Comparison of ENCODE assay signal across 8 mouse cellular contexts in genomic region chrX:35888087-35888895, GRCm38 (mm10). TPM values are rescaled to one million over a fixed set of nuclear protein-coding genes. Genes with fewer than 3 reads are reported as not detected.
DNase-seq lines count a peak whose midpoint lies in the region; ATAC-seq and TF ChIP-seq lines count a peak whose summit lies in the region.

Gene Dock11 (plus strand): TSS chrX:35888832.

- H3K4me1 ChIP-seq in embryonic facial prominence, embryonic 13.5 days, result no peaks in the 10 kb centered on the region
- H3K4me1 ChIP-seq in heart, adult 2 months (ENCODE audit: control insufficient read depth, insufficient read depth, low read length), result no peaks in the 10 kb centered on the region
- H3K4me1 ChIP-seq in kidney, adult 2 months (ENCODE audit: control insufficient read depth, insufficient read depth, low read length), result no peaks in the 10 kb centered on the region
- H3K4me1 ChIP-seq in limb, embryonic 14.5 days (ENCODE audit: control insufficient read depth, insufficient read depth, low read length), result no peaks in the 10 kb centered on the region
- no peaks in the 10 kb centered on the region for H3K4me1 ChIP-seq in midbrain, embryonic 15.5 days

- no peak for TF ChIP-seq CTCF in heart, adult 2 months (IDR thresholded peaks at IDR 0.05)
- TF ChIP-seq CTCF in kidney, adult 2 months (conservative IDR thresholded peaks at IDR 0.05; ENCODE audit: insufficient read depth, insufficient read length, low read depth, low read length), result no peak

- peak; percentile 71 for DNase-seq in 3T3-L1 (ENCODE audit: low read depth, low spot score)
- peak; percentile 68 for DNase-seq in adrenal gland, postnatal 10 days
- DNase-seq in heart, adult 2 months, result peak; percentile 78 to 80
- DNase-seq in kidney, adult 2 months, result peak; percentile 34
- DNase-seq in limb, embryonic 14.5 days (ENCODE audit: low spot score), result peak; percentile 34
- DNase-seq in spleen, adult 18-20 months, result peak; percentile 67 to 81

- peak; percentile 21; the same call in 1 of the 2 replicates for TF ChIP-seq POLR2A in heart, adult 2 months (IDR thresholded peaks at IDR 0.05; ENCODE audit: insufficient read depth, low read depth, low read length)
- no peak for TF ChIP-seq POLR2A in kidney, adult 2 months (IDR thresholded peaks at IDR 0.05; ENCODE audit: low read depth, low read length)
- no peak for TF ChIP-seq POLR2A in limb, embryonic 14.5 days (IDR thresholded peaks at IDR 0.05; ENCODE audit: borderline replicate concordance, extremely low read depth, insufficient read depth, insufficient read length)

- H3K27me3 ChIP-seq in embryonic facial prominence, embryonic 13.5 days, result no peaks in the 10 kb centered on the region
- no peaks in the 10 kb centered on the region; the same call in 1 of the 2 replicates for H3K27me3 ChIP-seq in heart, adult 2 months (ENCODE audit: control insufficient read depth, insufficient read depth, low read length)
- H3K27me3 ChIP-seq in kidney, adult 2 months (replicated peaks; ENCODE audit: control insufficient read depth, insufficient read depth, low read length), result no peaks in the 10 kb centered on the region
- H3K27me3 ChIP-seq in limb, embryonic 14.5 days (ENCODE audit: control insufficient read depth, insufficient read depth, low read length), result no peaks in the 10 kb centered on the region
- no peaks in the 10 kb centered on the region for H3K27me3 ChIP-seq in midbrain, embryonic 15.5 days (replicated peaks)

- H3K9ac ChIP-seq in embryonic facial prominence, embryonic 13.5 days, result peak within 1 kb of the TSS; percentile 73
- H3K9ac ChIP-seq in heart, adult 2 months (ENCODE audit: low read depth, low read length), result peak within 1 kb of the TSS; percentile 90
- H3K9ac ChIP-seq in limb, embryonic 14.5 days (ENCODE audit: low read depth, low read length, severe bottlenecking), result peak within 1 kb of the TSS; percentile 68
- H3K9ac ChIP-seq in midbrain, embryonic 15.5 days, result peak within 1 kb of the TSS; percentile 47

- intact Hi-C loops in heart, adult 2 months (cut with DNase I), result no loop called here

- no peaks in the 10 kb centered on the region for H3K36me3 ChIP-seq in embryonic facial prominence, embryonic 13.5 days
- H3K36me3 ChIP-seq in heart, adult 2 months (ENCODE audit: control insufficient read depth, insufficient read depth, low read length), result no peaks in the 10 kb centered on the region
- H3K36me3 ChIP-seq in kidney, adult 2 months (ENCODE audit: control insufficient read depth, insufficient read depth, low read length), result no peaks in the 10 kb centered on the region
- no peaks in the 10 kb centered on the region for H3K36me3 ChIP-seq in limb, embryonic 14.5 days (ENCODE audit: control insufficient read depth, insufficient read depth, low read length)
- no peaks in the 10 kb centered on the region for H3K36me3 ChIP-seq in midbrain, embryonic 15.5 days (replicated peaks)

- ATAC-seq in embryonic facial prominence, embryonic 13.5 days (ENCODE audit: insufficient number of reproducible peaks, insufficient read depth, low FRiP score, low TSS enrichment, low read depth), result peak; percentile 75; the same call in 1 of the 2 replicates
- peak; percentile 78 for ATAC-seq in limb, embryonic 14.5 days (ENCODE audit: low FRiP score, low read depth)
- ATAC-seq in midbrain, embryonic 15.5 days (replicated peaks), result peak; percentile 88

- peak within 1 kb of the TSS; percentile 66 for H3K4me2 ChIP-seq in embryonic facial prominence, embryonic 13.5 days
- H3K4me2 ChIP-seq in limb, embryonic 14.5 days (replicated peaks; ENCODE audit: low read depth, low read length, severe bottlenecking), result peak within 1 kb of the TSS; percentile 59
- H3K4me2 ChIP-seq in midbrain, embryonic 15.5 days, result peak within 1 kb of the TSS; percentile 56

- H3K27ac ChIP-seq in embryonic facial prominence, embryonic 13.5 days, result peak within 1 kb of the TSS; percentile 51; the same call in 1 of the 2 replicates
- peak within 1 kb of the TSS; percentile 51 for H3K27ac ChIP-seq in heart, adult 2 months
- no peak within 1 kb of the TSS for H3K27ac ChIP-seq in kidney, adult 2 months (ENCODE audit: insufficient read depth, low read depth, low read length)
- H3K27ac ChIP-seq in limb, embryonic 14.5 days (replicated peaks; ENCODE audit: low read depth, low read length), result no peak within 1 kb of the TSS; the same call in 1 of the 2 replicates
- peak within 1 kb of the TSS; percentile 83 for H3K27ac ChIP-seq in midbrain, embryonic 15.5 days

- no peaks in the 10 kb centered on the region for H3K79me2 ChIP-seq in heart, adult 2 months (replicated peaks; ENCODE audit: control insufficient read depth, insufficient read depth, low read length)

- 26% methylated on average over 28 of the region's 38 CpGs for WGBS in embryonic facial prominence, embryonic 13.5 days
- WGBS in heart, adult 2 months, result 24% methylated on average over 24 of the region's 38 CpGs
- WGBS in kidney, adult 2 months, result 8% methylated on average over 24 of the region's 38 CpGs
- 21% methylated on average over 11 of the region's 38 CpGs for WGBS in limb, embryonic 14.5 days
- 33% methylated on average over 22 of the region's 38 CpGs for WGBS in midbrain, embryonic 15.5 days

- H3K9me3 ChIP-seq in embryonic facial prominence, embryonic 13.5 days, result no peaks in the 10 kb centered on the region
- H3K9me3 ChIP-seq in limb, embryonic 14.5 days (ENCODE audit: control insufficient read depth, low read length), result no peaks in the 10 kb centered on the region
- no peaks in the 10 kb centered on the region for H3K9me3 ChIP-seq in midbrain, embryonic 15.5 days

- H3K4me3 ChIP-seq in embryonic facial prominence, embryonic 13.5 days, result peak within 1 kb of the TSS; percentile 56
- peak within 1 kb of the TSS; percentile 58 for H3K4me3 ChIP-seq in heart, adult 2 months
- peak within 1 kb of the TSS; percentile 61 for H3K4me3 ChIP-seq in kidney, adult 2 months (ENCODE audit: insufficient read depth, low read depth, low read length)
- H3K4me3 ChIP-seq in limb, embryonic 14.5 days (replicated peaks; ENCODE audit: low read length), result peak within 1 kb of the TSS; percentile 54
- peak within 1 kb of the TSS; percentile 55 for H3K4me3 ChIP-seq in midbrain, embryonic 15.5 days

- TF ChIP-seq EP300 in heart, adult 2 months (IDR thresholded peaks at IDR 0.05; ENCODE audit: insufficient read depth, low read depth, low read length), result no peak

RNA-seq across cellular contexts. Expression of gene Dock11, which starts in this region (rescaled TPM):
- total RNA-seq in adrenal gland, postnatal 10 days (2021), result 10 to 100 TPM in 1 of 2 experiments, 1 to 10 TPM in 1; 8.7 to 11.8 TPM
- polyA plus RNA-seq in embryonic facial prominence, embryonic 13.5 days (2015; fragmentation: Nextera tagmentation; extraction: Ambion mirVana), result 9.4 and 13.6 TPM in 2 replicates
- 1 to 10 TPM; 3.7 to 4.6 TPM for total RNA-seq in heart, adult 2 months (2021)
- 0.90 and 1.7 TPM in 2 replicates for polyA plus RNA-seq in heart, adult 2 months (2012; rRNA removed)
- polyA plus RNA-seq in kidney, adult 2 months (2012; rRNA removed), result 0.37 and 0.75 TPM in 2 replicates
- 13.5 and 17.9 TPM in 2 replicates for polyA plus RNA-seq in limb, embryonic 14.5 days (2012; rRNA removed)
- polyA plus RNA-seq in limb, embryonic 14.5 days (2014; fragmentation: Nextera tagmentation; extraction: Ambion mirVana), result 24.4 and 24.5 TPM in 2 replicates
- 12.0 and 13.9 TPM in 2 replicates for polyA plus RNA-seq in midbrain, embryonic 15.5 days (2015; fragmentation: Nextera tagmentation; extraction: Ambion mirVana)

Comparison
In these comparisons a context has a peak if more than half of its experiments do, and no peak if none do; other contexts are left out.
1. Peak in DNase-seq and H3K4me3 ChIP-seq in kidney, adult 2 months; RNA of the gene not detected or under 1 TPM.
2. H3K27ac ChIP-seq: peak in embryonic facial prominence, embryonic 13.5 days (single experiment), heart, adult 2 months (single experiment) and midbrain, embryonic 15.5 days (single experiment); none in kidney, adult 2 months (single experiment) and limb, embryonic 14.5 days (single experiment).
3. Peak in every context shown above with its lines, with median percentiles within 50 percentile points of each other: DNase-seq, ATAC-seq, H3K4me2 ChIP-seq, H3K4me3 ChIP-seq and H3K9ac ChIP-seq.